Mouse (Mus musculus) limb, embryonic 12.5 days (tissue): ENCODE measurements at regions not wholly inside any gene's neighbourhood (a gene's known extent, or its start where the extent isn't known, plus 50 kb on each side); places are given as distances from the start of the nearest gene placed in this dataset.
"Not testable (repeated sequence)": the region's sequence is repeated elsewhere in the genome, so short reads cannot be mapped to it uniquely, and the experiment has no call there.

Experiments
- ATAC-seq: fragments of 200-750 bp; cut with Nextera tagmentation; 2 replicates; pipeline ENCODE4 v1.8.0; 2017; ENCODE audit warnings: low read depth, moderate TSS enrichment; ENCODE audit not compliant: insufficient number of reproducible peaks, insufficient read depth, low FRiP score, low TSS enrichment
- H3K27ac ChIP-seq: fragments of 300-500 bp; sonication (generic); 2 replicates; pipeline ENCODE4 v1.5.1; 2016; ENCODE audit warnings: mild to moderate bottlenecking, moderate library complexity
- H3K27me3 ChIP-seq: fragments of 300-500 bp; sonication (generic); 2 replicates; pipeline ENCODE4 v1.6.1; 2016; ENCODE audit warnings: mild to moderate bottlenecking, moderate library complexity
- H3K36me3 ChIP-seq: fragments of 300-500 bp; sonication (generic); 2 replicates; pipeline ENCODE4 v1.6.1; 2016; ENCODE audit warnings: mild to moderate bottlenecking, moderate library complexity
- H3K4me1 ChIP-seq: fragments of 300-500 bp; sonication (generic); replicated peaks from 2 replicates; pipeline ENCODE4 v1.6.1; 2016
- H3K4me2 ChIP-seq: fragments of 300-500 bp; sonication (generic); 2 replicates; pipeline ENCODE4 v1.6.1; 2016; ENCODE audit warnings: mild to moderate bottlenecking, moderate library complexity
- H3K4me3 ChIP-seq: fragments of 300-500 bp; sonication (generic); replicated peaks from 2 replicates; pipeline ENCODE4 v1.5.1; 2016; ENCODE audit warnings: mild to moderate bottlenecking
- H3K9ac ChIP-seq: fragments of 300-500 bp; sonication (generic); replicated peaks from 2 replicates; pipeline ENCODE4 v1.6.1; 2016; ENCODE audit warnings: mild to moderate bottlenecking, moderate library complexity
- H3K9me3 ChIP-seq: fragments of 300-500 bp; sonication (generic); 2 replicates; pipeline ENCODE4 v1.6.1; 2016; ENCODE audit warnings: mild to moderate bottlenecking, moderate library complexity
- WGBS: fragments of 180-500 bp; shearing (Covaris S2); methylation state at CpG from one replicate; pipeline ENCODE4 v1.1.7; 2016; 5-methylcytosine and 5-hydroxymethylcytosine counted together

DNA sequence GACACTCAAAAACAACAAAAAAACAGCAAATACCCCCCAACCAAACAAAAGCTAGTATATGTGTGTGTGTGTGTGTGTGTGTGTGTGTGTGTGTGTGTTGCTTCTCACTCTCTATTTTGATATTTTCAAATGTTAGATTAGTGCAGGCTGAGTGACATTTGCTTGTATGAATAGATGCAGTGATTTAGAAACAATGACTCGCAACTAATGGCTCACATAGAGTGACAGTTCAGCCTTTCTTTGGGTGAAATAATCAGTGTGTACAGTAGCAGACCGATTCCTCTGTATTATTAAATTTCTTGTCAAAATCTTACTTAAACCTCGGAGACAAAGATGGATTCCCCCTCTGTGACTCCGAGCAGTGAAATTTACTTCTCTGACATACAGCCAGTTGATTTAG lies 297.1 kb upstream of the Pdzrn3 start:
- ATAC-seq, result no peak
- Histone ChIP-seq H3K9ac (no peak overlapping the region), H3K36me3 (no peaks in the 10 kb centered on the region), H3K27me3 (no peaks in the 10 kb centered on the region), H3K4me1 (no peaks in the 10 kb centered on the region), H3K4me2 (no peak overlapping the region), H3K9me3 (no peaks in the 10 kb centered on the region), H3K27ac (no peak overlapping the region), H3K4me3 (no peak overlapping the region)
- 75% methylated on average over 4 of the region's 4 CpGs for WGBS

DNA sequence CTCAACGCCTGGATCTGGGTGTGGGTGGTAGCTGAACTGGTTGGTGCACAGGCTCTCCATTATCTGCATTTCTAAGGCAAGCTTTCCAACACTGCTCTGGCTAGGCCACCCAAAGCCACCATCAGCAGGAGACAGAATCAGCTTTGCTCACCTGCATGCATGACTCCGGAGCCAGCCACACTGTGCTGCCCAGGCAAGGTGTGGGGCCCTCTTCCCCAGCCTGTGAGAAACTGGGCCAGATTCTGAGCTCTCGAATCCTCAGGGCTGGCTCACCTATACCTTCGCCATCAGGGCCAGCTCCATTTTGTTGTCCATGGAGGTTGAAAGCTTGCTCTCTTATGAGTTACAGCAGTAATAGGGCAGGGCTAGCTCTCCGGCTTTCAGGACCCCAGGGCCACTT lies 293.1 kb upstream of the Pdzrn3 start:
- no peaks in the 10 kb centered on the region for H3K4me1 ChIP-seq
- no peaks in the 10 kb centered on the region for H3K36me3 ChIP-seq
- H3K9me3 ChIP-seq, result no peaks in the 10 kb centered on the region
- no peaks in the 10 kb centered on the region for H3K27me3 ChIP-seq
- ATAC-seq, result no peak
- H3K4me2 ChIP-seq, result no peak overlapping the region
- no peak overlapping the region for H3K27ac ChIP-seq
- H3K4me3 ChIP-seq, result no peak overlapping the region
- no peak overlapping the region for H3K9ac ChIP-seq
- WGBS, result 69% methylated on average over 5 of the region's 5 CpGs

DNA sequence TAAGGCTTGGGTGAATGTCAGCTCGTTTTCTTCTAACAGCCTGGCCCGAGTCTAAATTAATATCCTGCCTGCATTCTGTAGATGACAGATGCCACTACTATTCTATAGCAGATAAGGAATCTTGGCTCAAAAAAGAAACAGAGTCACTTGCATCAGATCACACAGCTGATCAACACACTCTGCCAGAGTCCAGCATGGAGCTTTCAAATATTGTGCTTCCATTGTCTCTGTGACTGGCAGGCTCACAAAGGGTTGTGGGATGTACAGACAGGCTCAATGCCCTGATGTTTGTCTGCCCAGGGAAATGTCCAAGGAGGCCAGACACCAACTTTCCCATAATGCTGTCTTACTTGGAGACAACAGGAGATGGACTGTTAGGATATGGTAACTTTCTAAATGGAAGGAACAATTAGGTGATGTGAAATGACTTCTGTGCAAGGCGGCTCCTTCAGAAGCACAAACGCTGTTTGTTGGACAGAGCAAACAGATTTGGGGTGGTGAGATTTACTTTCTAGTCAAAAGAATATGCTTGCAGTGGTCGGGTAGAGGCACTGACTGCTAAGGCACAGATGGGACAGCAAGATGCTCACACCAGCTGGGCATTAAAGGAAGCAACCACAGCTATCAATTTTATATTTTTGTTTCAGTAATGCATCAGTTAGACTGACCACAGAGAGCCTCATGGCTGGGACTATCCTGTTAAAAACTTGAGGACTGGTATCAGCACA lies 291.6 kb upstream of the Pdzrn3 start:
- WGBS, result 74% methylated on average over 5 of the region's 5 CpGs
- H3K27ac ChIP-seq, result no peak overlapping the region
- H3K4me2 ChIP-seq, result no peak overlapping the region
- H3K4me3 ChIP-seq, result no peak overlapping the region
- no peak for ATAC-seq
- H3K4me1 ChIP-seq, result no peaks in the 10 kb centered on the region
- no peak overlapping the region for H3K9ac ChIP-seq
- no peaks in the 10 kb centered on the region for H3K27me3 ChIP-seq
- no peaks in the 10 kb centered on the region for H3K36me3 ChIP-seq
- no peaks in the 10 kb centered on the region for H3K9me3 ChIP-seq

DNA sequence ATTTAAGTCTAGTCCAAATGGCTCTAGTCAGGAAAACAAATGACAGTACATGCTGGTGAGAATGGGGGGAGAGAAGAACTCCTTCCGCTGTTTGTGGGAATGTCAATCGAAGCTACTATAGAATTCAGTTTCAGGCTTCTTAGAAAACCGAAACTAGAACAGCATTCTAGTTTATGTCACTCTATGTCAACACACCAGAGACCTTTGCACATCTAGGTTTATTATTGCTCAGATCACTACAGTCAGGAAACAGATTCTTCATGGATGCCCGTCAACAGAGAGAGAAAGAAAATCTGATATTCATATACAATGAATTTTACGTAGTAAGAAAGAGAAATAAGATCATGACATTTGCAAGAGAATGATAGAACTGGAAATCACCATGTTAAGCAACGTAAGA lies 276.7 kb upstream of the Pdzrn3 start:
- WGBS, result 93% methylated on average over 6 of the region's 6 CpGs
- H3K9ac ChIP-seq, result no peak overlapping the region
- H3K4me3 ChIP-seq, result no peak overlapping the region
- H3K9me3 ChIP-seq, result no peaks in the 10 kb centered on the region
- H3K27me3 ChIP-seq, result no peaks in the 10 kb centered on the region
- no peaks in the 10 kb centered on the region for H3K4me1 ChIP-seq
- H3K27ac ChIP-seq, result no peak overlapping the region
- no peaks in the 10 kb centered on the region for H3K36me3 ChIP-seq
- H3K4me2 ChIP-seq, result no peak overlapping the region
- no peak for ATAC-seq

DNA sequence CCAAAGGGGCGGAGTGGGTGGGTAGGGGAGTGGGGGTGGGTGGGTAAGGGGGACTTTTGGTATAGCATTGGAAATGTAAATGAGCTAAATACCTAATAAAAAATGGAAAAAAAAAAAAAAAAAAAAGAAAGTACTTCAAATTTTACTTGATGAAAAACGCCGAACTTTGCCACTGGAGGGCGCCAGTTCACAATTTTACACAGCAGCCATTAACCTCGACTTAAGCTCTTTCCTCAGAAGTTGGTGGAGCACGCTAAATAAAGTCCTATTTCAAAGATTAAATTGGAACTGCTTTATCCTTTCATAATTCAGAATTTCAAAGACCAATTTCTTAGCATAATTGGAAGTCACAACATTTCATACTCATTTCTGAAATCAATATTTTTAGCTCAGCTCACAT lies 272.7 kb upstream of the Pdzrn3 start:
- H3K4me3 ChIP-seq, H3K27ac ChIP-seq, H3K36me3 ChIP-seq, H3K27me3 ChIP-seq, ATAC-seq, H3K4me2 ChIP-seq, H3K9ac ChIP-seq, H3K9me3 ChIP-seq, H3K4me1 ChIP-seq: not testable (repeated sequence)
- 16% methylated on average over 5 of the region's 6 CpGs for WGBS

DNA sequence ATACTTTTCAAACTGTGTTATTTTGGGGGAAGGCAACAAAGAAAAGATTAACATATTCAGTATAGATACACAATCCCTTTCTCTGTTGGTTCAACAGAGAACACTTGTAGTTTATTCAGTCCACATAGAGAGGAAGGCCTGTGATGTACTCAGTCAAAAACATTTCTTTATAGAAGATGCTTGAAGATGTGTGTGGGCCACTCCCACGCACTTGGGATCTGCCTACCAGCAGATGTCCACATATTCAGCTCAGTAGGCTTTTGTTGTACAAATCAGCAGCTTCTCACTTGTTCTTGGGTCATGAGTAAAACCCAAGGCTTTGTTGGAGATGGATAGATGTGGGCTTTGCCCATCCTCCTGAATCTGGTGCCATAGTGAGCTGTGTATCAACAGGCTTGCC lies 239.6 kb upstream of the Pdzrn3 start:
- WGBS, result 68% methylated on average over 1 of the region's 1 CpGs
- Histone ChIP-seq H3K4me3 (no peak overlapping the region), H3K27ac (no peak overlapping the region), H3K4me2 (no peak overlapping the region), H3K9me3 (no peaks in the 10 kb centered on the region), H3K4me1 (no peaks in the 10 kb centered on the region), H3K27me3 (no peaks in the 10 kb centered on the region), H3K9ac (no peak overlapping the region), H3K36me3 (no peaks in the 10 kb centered on the region)
- ATAC-seq, result no peak

DNA sequence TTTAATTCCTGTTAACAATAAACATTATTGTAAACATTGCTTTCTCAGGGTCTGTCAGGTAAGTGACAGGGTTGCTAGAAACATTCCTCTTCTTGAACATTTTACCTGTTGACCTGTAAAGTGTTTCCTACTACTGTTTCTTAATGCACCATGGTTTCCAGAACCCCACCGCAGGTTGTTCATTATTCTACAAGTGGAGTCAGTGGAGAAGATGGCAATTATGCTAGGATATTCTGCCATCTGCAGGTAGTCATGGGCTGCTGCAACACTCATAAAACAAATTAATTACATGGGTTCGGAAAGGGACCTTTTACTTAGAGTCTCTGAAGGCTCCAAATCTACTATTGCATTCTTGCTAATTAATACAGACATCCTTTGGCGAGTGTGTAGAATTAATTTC lies 239.1 kb upstream of the Pdzrn3 start:
- no peak overlapping the region for H3K9ac ChIP-seq
- no peaks in the 10 kb centered on the region for H3K9me3 ChIP-seq
- no peak; the same call in 1 of the 2 replicates for ATAC-seq
- no peak overlapping the region for H3K4me2 ChIP-seq
- H3K27ac ChIP-seq, result no peak overlapping the region
- WGBS, result 24% methylated on average over 3 of the region's 3 CpGs
- H3K4me3 ChIP-seq, result no peak overlapping the region
- no peaks in the 10 kb centered on the region for H3K27me3 ChIP-seq
- no peaks in the 10 kb centered on the region for H3K36me3 ChIP-seq
- no peaks in the 10 kb centered on the region for H3K4me1 ChIP-seq

DNA sequence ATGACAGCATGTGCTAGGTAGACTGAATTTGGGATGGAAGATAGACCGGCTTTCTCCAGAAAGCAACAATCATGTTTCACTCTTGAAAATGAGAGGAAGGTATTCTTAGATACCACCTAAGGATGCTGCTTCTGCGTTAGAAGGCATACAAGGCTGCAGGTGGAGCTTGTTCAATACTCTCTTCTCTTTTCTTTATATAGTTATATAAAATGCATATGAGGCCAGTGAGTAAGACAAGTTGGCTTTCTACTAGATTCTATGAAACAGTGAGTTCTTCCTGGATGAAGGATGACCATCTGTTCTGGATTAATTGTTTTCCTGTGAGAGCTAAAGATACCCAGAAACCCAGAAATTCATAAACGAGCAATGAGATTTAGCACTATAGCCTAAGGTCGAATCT lies 231.3 kb upstream of the Pdzrn3 start:
- WGBS, result 88% methylated on average over 4 of the region's 4 CpGs
- no peak overlapping the region for H3K4me2 ChIP-seq
- H3K4me1 ChIP-seq, result no peaks in the 10 kb centered on the region
- H3K9ac ChIP-seq, result no peak overlapping the region
- no peaks in the 10 kb centered on the region for H3K27me3 ChIP-seq
- H3K4me3 ChIP-seq, result no peak overlapping the region
- no peaks in the 10 kb centered on the region for H3K9me3 ChIP-seq
- no peak overlapping the region for H3K27ac ChIP-seq
- H3K36me3 ChIP-seq, result no peaks in the 10 kb centered on the region
- ATAC-seq, result no peak

DNA sequence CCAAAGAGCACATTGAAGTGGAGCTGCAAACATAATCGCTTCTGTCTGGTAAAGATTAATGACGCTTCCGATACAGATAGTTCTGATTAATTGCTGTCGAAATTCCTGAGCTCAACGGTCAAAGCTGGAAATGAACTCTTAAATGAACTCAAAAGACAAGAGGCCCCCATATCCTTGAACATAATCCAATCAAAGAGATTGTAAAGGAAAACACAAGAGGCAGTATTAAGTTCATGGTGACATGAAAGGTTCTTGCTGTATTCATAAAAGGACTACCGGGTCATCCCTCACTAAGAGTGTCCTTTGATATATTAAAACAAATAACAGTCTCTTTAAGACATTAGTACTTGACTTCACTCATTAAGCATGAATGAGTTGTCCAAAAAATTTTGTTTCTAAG lies 225.4 kb upstream of the Pdzrn3 start:
- WGBS, result 58% methylated on average over 6 of the region's 6 CpGs

DNA sequence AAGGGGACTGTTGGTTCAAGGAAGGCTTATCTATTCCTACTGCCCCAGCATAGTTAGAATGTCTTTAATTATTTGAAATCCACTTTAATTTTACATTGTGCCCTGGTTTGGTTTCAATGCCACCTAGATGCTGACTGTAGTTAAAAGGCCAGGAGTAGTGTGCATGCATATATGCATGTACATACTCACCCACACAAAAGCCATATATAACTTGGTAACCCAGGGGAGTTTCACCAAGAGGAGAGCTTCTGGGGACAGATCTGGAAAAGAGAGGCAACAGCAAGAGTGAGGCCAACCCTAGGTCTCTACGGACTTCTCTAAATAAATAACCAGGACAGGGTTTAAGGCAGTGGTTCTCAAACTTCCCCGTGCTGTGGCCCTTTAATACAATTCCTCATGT lies 219.3 kb upstream of the Pdzrn3 start:
- 85% methylated on average over 2 of the region's 2 CpGs for WGBS
- Histone ChIP-seq H3K4me2 (no peak overlapping the region), H3K9me3 (no peaks in the 10 kb centered on the region)

More for the DNA sequence above, 225.4 kb upstream of the Pdzrn3 start:
- Histone ChIP-seq H3K36me3 (no peaks in the 10 kb centered on the region), H3K9me3 (no peaks in the 10 kb centered on the region), H3K9ac (no peak overlapping the region), H3K27ac (no peak overlapping the region), H3K4me1 (no peaks in the 10 kb centered on the region), H3K27me3 (no peaks in the 10 kb centered on the region), H3K4me2 (no peak overlapping the region), H3K4me3 (no peak overlapping the region)
- no peak for ATAC-seq

DNA sequence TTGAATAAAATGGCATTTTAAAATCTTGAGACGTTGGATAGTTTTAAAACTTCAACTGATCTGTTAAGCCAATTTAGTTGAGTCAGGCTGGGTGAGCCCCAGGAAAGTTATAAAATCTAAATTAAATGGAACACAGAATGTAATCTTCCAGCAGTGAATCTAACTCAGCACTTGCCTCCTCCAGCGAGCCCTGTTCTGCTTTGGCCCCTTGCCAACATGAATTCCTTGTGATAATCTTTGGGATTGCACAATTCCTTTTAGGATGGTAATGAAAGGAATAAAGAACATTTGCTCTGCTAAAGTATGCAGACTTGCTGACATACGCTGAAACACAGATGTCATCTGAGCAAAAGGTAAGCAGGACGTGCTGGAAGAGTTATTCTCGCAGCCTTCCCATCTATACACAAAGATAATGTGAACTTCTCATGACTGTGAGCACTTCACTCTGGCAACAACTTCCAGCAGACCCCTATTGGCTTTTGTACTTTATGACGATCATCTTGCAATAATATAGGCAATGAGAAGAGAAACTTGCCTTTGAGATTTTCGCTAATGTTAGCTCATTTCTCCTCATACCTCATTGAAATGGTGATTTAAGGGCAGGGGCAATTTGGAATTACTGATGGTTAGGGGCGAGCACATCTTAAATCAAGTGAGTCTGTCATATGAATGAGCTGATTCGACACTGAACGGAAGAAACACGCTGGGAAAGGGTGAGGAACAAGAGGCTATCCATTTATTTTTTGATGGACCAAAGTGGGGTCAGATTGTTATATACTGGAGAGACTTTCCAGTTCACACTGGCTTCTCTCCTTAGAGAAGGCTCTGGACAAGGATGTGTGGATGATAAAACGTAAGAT lies 216.3 kb upstream of the Pdzrn3 start:
- Histone ChIP-seq H3K27ac (no peak overlapping the region), H3K9ac (no peak overlapping the region), H3K36me3 (no peaks in the 10 kb centered on the region), H3K27me3 (no peaks in the 10 kb centered on the region), H3K4me1 (no peaks in the 10 kb centered on the region), H3K4me2 (no peak overlapping the region), H3K4me3 (no peak overlapping the region), H3K9me3 (no peaks in the 10 kb centered on the region)
- ATAC-seq, result no peak
- WGBS, result 66% methylated on average over 12 of the region's 12 CpGs

More for the DNA sequence above, 219.3 kb upstream of the Pdzrn3 start:
- Histone ChIP-seq H3K9ac (no peak overlapping the region), H3K27me3 (no peaks in the 10 kb centered on the region), H3K4me1 (no peaks in the 10 kb centered on the region), H3K27ac (no peak overlapping the region), H3K4me3 (no peak overlapping the region), H3K36me3 (no peaks in the 10 kb centered on the region)
- ATAC-seq, result no peak
